Mouse (Mus musculus) cerebellum, adult 11 months (tissue): ENCODE measurements around the gene Csf1.

Source experiments
- DNase-seq: peaks from one replicate; pipeline ENCODE4 v3.0.0; 2022

Gene Csf1

GRCm38 (mm10) chr3:107759929-107760581, at the start of gene Csf1:
Gene Csf1 (minus strand): TSS chr3:107760469.
- DNase-seq: peak; percentile 74

- no peak for DNase-seq
These were observed 47.9 kb upstream of the Csf1 start for GRCm38 (mm10) chr3:107808013-107808750.

GRCm38 (mm10) chr3:107807386-107807974, 47.2 kb upstream of the Csf1 start:
- no peak for DNase-seq

GRCm38 (mm10) chr3:107806916-107807315, 46.6 kb upstream of the Csf1 start:
- DNase-seq: no peak

GRCm38 (mm10) chr3:107804799-107805198, 44.5 kb upstream of the Csf1 start:
- DNase-seq: no peak

- no peak for DNase-seq
These were observed 42.1 kb upstream of the Csf1 start for GRCm38 (mm10) chr3:107802185-107802946.

- DNase-seq: no peak
These were observed 38.7 kb upstream of the Csf1 start for GRCm38 (mm10) chr3:107798946-107799345.

- no peak for DNase-seq
These were observed 36.1 kb upstream of the Csf1 start for GRCm38 (mm10) chr3:107796191-107796983.

GRCm38 (mm10) chr3:107794890-107795289, 34.6 kb upstream of the Csf1 start:
- no peak for DNase-seq

- no peak for DNase-seq
These were observed 33.3 kb upstream of the Csf1 start for GRCm38 (mm10) chr3:107793300-107794201.

GRCm38 (mm10) chr3:107792736-107793135, 32.5 kb upstream of the Csf1 start:
- no peak for DNase-seq

GRCm38 (mm10) chr3:107790766-107791303, 30.6 kb upstream of the Csf1 start:
- no peak for DNase-seq

GRCm38 (mm10) chr3:107790227-107790626, 30.0 kb upstream of the Csf1 start:
- no peak for DNase-seq

- DNase-seq: no peak
These were observed 28.6 kb upstream of the Csf1 start for GRCm38 (mm10) chr3:107788885-107789284.

GRCm38 (mm10) chr3:107787613-107788501, 27.6 kb upstream of the Csf1 start:
- DNase-seq: no peak

GRCm38 (mm10) chr3:107786980-107787612, 26.8 kb upstream of the Csf1 start:
- no peak for DNase-seq

GRCm38 (mm10) chr3:107786344-107786743, 26.1 kb upstream of the Csf1 start:
- DNase-seq: no peak

GRCm38 (mm10) chr3:107785546-107785945, 25.3 kb upstream of the Csf1 start:
- DNase-seq: no peak

- no peak for DNase-seq
These were observed 23.0 kb upstream of the Csf1 start for GRCm38 (mm10) chr3:107783315-107783714.

- no peak for DNase-seq
These were observed 21.0 kb upstream of the Csf1 start for GRCm38 (mm10) chr3:107781304-107781703.
